Mouse (Mus musculus): ENCODE results near the gene Klrb1a.

Gene Klrb1a

GRCm38 (mm10) chr6:128602026-128602425, 21.3 kb downstream of the Klrb1a start:
- no peak for DNase-seq (ENCODE audit: low spot score in 2 of 2)

- DNase-seq (ENCODE audit: low spot score in 2 of 2): no peak
Measured at GRCm38 (mm10) chr6:128599555-128599954, 23.8 kb downstream of the Klrb1a start.

GRCm38 (mm10) chr6:128598256-128599047, 24.9 kb downstream of the Klrb1a start:
- no peak for DNase-seq (ENCODE audit: low spot score in 2 of 2)

GRCm38 (mm10) chr6:128597121-128597522, 26.2 kb downstream of the Klrb1a start:
- peak; percentile 40 to 60 for DNase-seq (ENCODE audit: low spot score in 2 of 2)

- peak; percentile 20 to 35 for DNase-seq (ENCODE audit: low spot score in 2 of 2)
Measured at GRCm38 (mm10) chr6:128594651-128595050, 28.7 kb downstream of the Klrb1a start.

GRCm38 (mm10) chr6:128589426-128589825, 33.9 kb downstream of the Klrb1a start:
- no peak for DNase-seq (ENCODE audit: low spot score in 2 of 2)

- no peak for DNase-seq (ENCODE audit: low spot score in 2 of 2)
Measured at GRCm38 (mm10) chr6:128587619-128588018, 35.7 kb downstream of the Klrb1a start.

GRCm38 (mm10) chr6:128585642-128586245, 37.6 kb downstream of the Klrb1a start:
- no peak for DNase-seq (ENCODE audit: low spot score in 2 of 2)

GRCm38 (mm10) chr6:128584070-128584660, 39.2 kb downstream of the Klrb1a start:
- DNase-seq (ENCODE audit: low spot score in 2 of 2): no peak

GRCm38 (mm10) chr6:128581508-128581907, 41.8 kb downstream of the Klrb1a start, which contains the start of gene A2ml1:
Gene A2ml1 (minus strand): TSS chr6:128581608.
- DNase-seq (ENCODE audit: low spot score in 2 of 2): no peak

GRCm38 (mm10) chr6:128577301-128577700, 46.0 kb downstream of the Klrb1a start:
- DNase-seq (ENCODE audit: low spot score in 2 of 2): no peak

- DNase-seq (ENCODE audit: low spot score in 2 of 2): no peak
Measured at GRCm38 (mm10) chr6:128566589-128566988, 56.7 kb downstream of the Klrb1a start.

Measured in urinary bladder, postnatal 36 days (tissue).